Mouse (Mus musculus) neural tube, embryonic 14.5 days (tissue): Measurements from ENCODE around the gene Myo18a. TPM values are rescaled to one million over a fixed set of nuclear protein-coding genes. Genes with fewer than 3 reads are reported as not detected.

Experiments used
- ATAC-seq: fragments of 200-750 bp; cut with Nextera tagmentation; 2 replicates; pipeline ENCODE4 v1.8.0; 2017; ENCODE audit warnings: low read depth, mild to moderate bottlenecking, moderate TSS enrichment, moderate library complexity
- H3K27ac ChIP-seq: fragments of 300-500 bp; sonication (generic); 2 replicates; pipeline ENCODE4 v1.5.1; 2014; ENCODE audit warnings: low read depth, mild to moderate bottlenecking, control low read depth, low read length, moderate library complexity, mixed read lengths
- H3K27me3 ChIP-seq: fragments of 300-500 bp; sonication (generic); 2 replicates; pipeline ENCODE4 v1.6.1; 2014; ENCODE audit warnings: low read length; ENCODE audit not compliant: control insufficient read depth, insufficient read depth
- H3K36me3 ChIP-seq: fragments of 300-500 bp; sonication (generic); 2 replicates; pipeline ENCODE4 v1.6.1; 2014; ENCODE audit warnings: low read length, mixed read lengths; ENCODE audit not compliant: control insufficient read depth, insufficient read depth
- H3K4me1 ChIP-seq: fragments of 300-500 bp; sonication (generic); 2 replicates; pipeline ENCODE4 v1.6.1; 2014; ENCODE audit warnings: low read length; ENCODE audit not compliant: control insufficient read depth, insufficient read depth
- H3K4me2 ChIP-seq: fragments of 300-500 bp; sonication (generic); 2 replicates; pipeline ENCODE4 v1.6.1; 2014; ENCODE audit warnings: mild to moderate bottlenecking, low read depth, low read length, control low read depth
- H3K4me3 ChIP-seq: fragments of 300-500 bp; sonication (generic); 2 replicates; pipeline ENCODE4 v1.5.1; 2014; ENCODE audit warnings: low read depth, low read length, control low read depth, mixed read lengths
- H3K9ac ChIP-seq: fragments of 300-500 bp; sonication (generic); replicated peaks from 2 replicates; pipeline ENCODE4 v1.6.1; 2014; ENCODE audit warnings: low read depth, mild to moderate bottlenecking, control low read depth, low read length, mixed read lengths
- H3K9me3 ChIP-seq: fragments of 300-500 bp; sonication (generic); 2 replicates; pipeline ENCODE4 v1.6.1; 2016; ENCODE audit warnings: low read length; ENCODE audit not compliant: control insufficient read depth
- WGBS: fragments of 180-500 bp; shearing (Covaris S2); extraction: QIAGEN DNeasy Blood & Tissue Kit; methylation state at CpG from one replicate; pipeline ENCODE4 v1.1.7; 2014; 5-methylcytosine and 5-hydroxymethylcytosine counted together
- polyA plus RNA-seq: library from polyadenylated mRNA; unstranded; fragments of >200 nt; fragmentation: Nextera tagmentation; extraction: Ambion mirVana; gene quantifications from 2 replicates; pipeline ENCODE4 v1.2.1, GENCODE M21; 2014

The Myo18a gene
- polyA plus RNA-seq, 1 experiment from 2014 or later, result 35.7 TPM

- H3K4me3 ChIP-seq, result no peak overlapping the region
- no peak overlapping the region for H3K4me2 ChIP-seq
- peak overlapping the region; percentile 46; the same call in 1 of the 2 replicates for H3K27ac ChIP-seq
- peaks cover 41% of the 10 kb centered on the region for H3K36me3 ChIP-seq
- peaks cover 40% of the 10 kb centered on the region for H3K4me1 ChIP-seq
- no peaks in the 10 kb centered on the region for H3K9me3 ChIP-seq
- H3K9ac ChIP-seq, result no peak overlapping the region
- no peak for ATAC-seq
- 26% methylated on average over 5 of the region's 5 CpGs for WGBS
- H3K27me3 ChIP-seq, result no peaks in the 10 kb centered on the region
Observed at GRCm38 (mm10) chr11:77848131-77848530, 85.1 kb downstream of the Myo18a start.

DNA sequence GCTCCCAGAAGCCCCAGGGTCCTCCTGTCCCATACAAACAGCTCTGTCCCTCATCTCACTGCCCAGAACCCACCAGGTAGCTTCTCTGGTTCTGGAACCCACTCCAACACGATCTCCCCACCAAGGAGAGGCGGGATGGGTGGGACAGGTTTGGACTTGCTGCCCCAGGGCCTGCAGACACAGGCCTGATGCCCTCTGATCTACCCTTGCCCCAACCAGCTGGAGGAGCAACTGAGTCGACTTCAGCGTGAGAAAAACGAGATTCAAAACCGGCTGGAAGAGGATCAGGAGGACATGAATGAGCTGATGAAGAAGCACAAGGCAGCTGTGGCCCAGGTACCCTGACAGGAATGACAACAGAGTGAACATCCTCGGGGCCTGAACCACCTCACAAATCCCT lies 86.1 kb downstream of the Myo18a start:
- no peak for ATAC-seq
- H3K36me3 ChIP-seq, result peaks cover 39% of the 10 kb centered on the region
- H3K4me3 ChIP-seq, result no peak overlapping the region

GRCm38 (mm10) chr11:77850401-77851244 lies 87.6 kb downstream of the Myo18a start:
- Histone ChIP-seq H3K4me2 (no peak overlapping the region; the same call in 1 of the 2 replicates), H3K27ac (peak overlapping the region; percentile 82), H3K4me1 (peaks cover 50% of the 10 kb centered on the region), H3K36me3 (peaks cover 34% of the 10 kb centered on the region), H3K27me3 (no peaks in the 10 kb centered on the region), H3K4me3 (no peak overlapping the region), H3K9ac (no peak overlapping the region), H3K9me3 (no peaks in the 10 kb centered on the region)
- WGBS, result 35% methylated on average over 24 of the region's 24 CpGs
- ATAC-seq, result peak; percentile 81

More for the DNA sequence above, 86.1 kb downstream of the Myo18a start:
- peaks cover 35% of the 10 kb centered on the region for H3K4me1 ChIP-seq
- WGBS, result 83% methylated on average over 7 of the region's 7 CpGs
- no peaks in the 10 kb centered on the region for H3K9me3 ChIP-seq
- peak overlapping the region; percentile 28; the same call in 1 of the 2 replicates for H3K27ac ChIP-seq
- no peak overlapping the region for H3K9ac ChIP-seq
- H3K27me3 ChIP-seq, result no peaks in the 10 kb centered on the region
- no peak overlapping the region for H3K4me2 ChIP-seq

GRCm38 (mm10) chr11:77851483-77852010 lies 88.5 kb downstream of the Myo18a start:
- WGBS, result 59% methylated on average over 6 of the region's 6 CpGs
- Histone ChIP-seq H3K27me3 (no peaks in the 10 kb centered on the region), H3K36me3 (peaks cover 25% of the 10 kb centered on the region), H3K4me1 (peaks cover 58% of the 10 kb centered on the region), H3K4me3 (no peak overlapping the region), H3K4me2 (no peak overlapping the region), H3K9ac (no peak overlapping the region), H3K9me3 (no peaks in the 10 kb centered on the region), H3K27ac (peak overlapping the region; percentile 82)
- no peak for ATAC-seq

DNA sequence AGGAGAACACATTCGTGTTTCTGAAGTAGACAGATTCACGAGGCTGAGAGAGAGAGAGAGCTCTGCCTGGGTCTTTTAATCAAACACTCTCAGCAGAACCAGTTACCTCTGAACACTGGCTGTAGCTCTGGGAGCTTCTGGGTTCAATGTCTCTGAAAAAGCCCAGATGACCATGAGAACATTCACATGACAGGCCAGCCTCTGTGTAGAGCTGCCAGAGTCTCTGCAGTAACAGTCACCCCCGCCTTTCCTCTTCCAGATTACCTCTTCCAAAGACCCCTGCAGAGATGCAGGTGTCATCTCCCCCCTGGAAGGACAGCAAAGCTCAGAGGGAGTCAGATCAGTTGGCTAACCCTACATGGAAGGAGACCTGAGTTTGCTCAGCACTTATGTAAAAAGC lies 89.1 kb downstream of the Myo18a start:
- H3K27ac ChIP-seq, result peak overlapping the region; percentile 82; the same call in 1 of the 2 replicates
- WGBS, result 59% methylated on average over 3 of the region's 3 CpGs
- H3K36me3 ChIP-seq, result peaks cover 18% of the 10 kb centered on the region
- H3K4me3 ChIP-seq, result no peak overlapping the region
- no peaks in the 10 kb centered on the region for H3K9me3 ChIP-seq
- no peak for ATAC-seq
- H3K4me2 ChIP-seq, result no peak overlapping the region
- H3K9ac ChIP-seq, result no peak overlapping the region
- H3K4me1 ChIP-seq, result peaks cover 65% of the 10 kb centered on the region
- H3K27me3 ChIP-seq, result no peaks in the 10 kb centered on the region

DNA sequence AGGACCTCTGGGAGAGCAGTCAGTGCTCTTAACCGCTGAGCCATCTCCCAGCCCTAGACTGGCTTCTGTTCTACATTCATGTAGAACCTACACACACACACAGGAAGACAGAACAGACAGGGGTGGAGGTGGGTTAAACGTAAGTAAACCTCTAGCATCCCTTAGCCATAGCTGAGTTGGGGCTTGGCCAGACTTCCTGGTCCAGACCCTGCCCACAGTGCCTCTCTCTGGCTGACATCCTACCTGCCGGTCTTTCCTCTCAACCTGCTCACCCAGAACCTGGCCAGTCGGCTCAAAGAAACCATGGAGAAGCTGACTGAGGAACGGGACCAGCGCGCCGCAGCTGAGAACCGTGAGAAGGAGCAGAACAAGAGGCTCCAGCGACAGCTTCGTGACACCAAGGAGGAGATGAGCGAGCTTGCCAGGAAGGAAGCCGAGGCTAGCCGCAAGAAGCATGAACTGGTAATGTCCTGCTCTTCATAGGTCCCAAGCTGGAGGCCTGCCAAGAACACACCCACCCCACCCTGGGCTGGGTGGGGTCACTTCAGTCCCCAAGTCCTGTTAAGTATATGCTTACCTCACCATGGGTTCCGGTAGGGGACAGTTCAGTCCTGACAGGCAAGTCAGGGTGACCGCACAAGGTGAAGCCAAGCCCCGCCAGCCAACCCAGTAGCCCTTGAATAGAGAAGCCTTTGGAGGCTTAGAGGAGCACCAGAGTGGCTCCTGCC lies 90.1 kb downstream of the Myo18a start:
- H3K36me3 ChIP-seq, result peaks cover 19% of the 10 kb centered on the region

DNA sequence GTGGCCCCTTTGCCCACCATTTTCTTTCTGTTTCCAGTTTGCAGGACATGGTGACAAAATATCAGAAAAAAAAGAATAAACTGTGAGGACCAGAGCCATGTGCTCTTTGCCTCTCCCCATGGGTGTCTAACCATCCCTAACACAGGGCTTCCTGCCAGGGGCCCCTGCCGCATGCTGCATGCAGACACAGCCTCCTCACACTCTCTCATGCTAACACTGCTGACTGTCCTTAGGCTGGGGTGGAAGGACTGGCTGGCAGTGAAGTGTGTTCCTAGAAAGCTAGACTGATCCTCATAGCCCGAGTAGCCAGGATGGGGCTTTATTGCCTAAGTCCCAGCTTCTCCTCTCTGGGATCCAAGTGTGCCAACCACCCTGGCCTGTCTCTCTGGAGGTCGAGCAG lies 91.6 kb downstream of the Myo18a start:
- ATAC-seq, result no peak
- no peaks in the 10 kb centered on the region for H3K9me3 ChIP-seq
- H3K36me3 ChIP-seq, result peaks cover 18% of the 10 kb centered on the region
- no peaks in the 10 kb centered on the region for H3K27me3 ChIP-seq
- H3K4me1 ChIP-seq, result peaks cover 63% of the 10 kb centered on the region
- H3K27ac ChIP-seq, result peak overlapping the region; percentile 55
- no peak overlapping the region for H3K9ac ChIP-seq
- 55% methylated on average over 3 of the region's 3 CpGs for WGBS
- H3K4me2 ChIP-seq, result no peak overlapping the region
- no peak overlapping the region for H3K4me3 ChIP-seq

More for the DNA sequence above, 90.1 kb downstream of the Myo18a start:
- Histone ChIP-seq H3K27ac (peak overlapping the region; percentile 41; the same call in 1 of the 2 replicates), H3K4me1 (peaks cover 61% of the 10 kb centered on the region), H3K27me3 (no peaks in the 10 kb centered on the region), H3K9ac (no peak overlapping the region), H3K4me3 (no peak overlapping the region), H3K4me2 (no peak overlapping the region), H3K9me3 (no peaks in the 10 kb centered on the region)
- WGBS, result 91% methylated on average over 17 of the region's 17 CpGs
- ATAC-seq, result no peak

DNA sequence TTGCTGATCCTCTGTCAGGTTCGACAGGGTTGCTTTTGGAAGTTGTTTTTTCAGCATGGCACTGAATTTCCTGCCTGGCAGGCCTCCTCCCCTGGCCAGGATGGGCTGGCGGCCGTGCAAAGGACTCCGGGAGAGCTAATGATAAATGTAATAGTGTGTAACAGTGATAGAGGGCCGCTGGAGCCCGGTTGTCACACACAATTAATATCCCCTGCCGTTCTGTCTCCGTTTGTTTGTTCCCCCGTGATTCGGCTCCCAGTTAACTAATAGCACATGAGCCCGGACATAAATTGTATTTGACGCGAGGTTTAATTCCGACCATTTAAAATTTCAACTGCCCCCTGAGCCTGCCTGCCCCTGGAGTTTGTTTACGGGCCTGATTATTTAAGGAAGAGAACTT lies 92.3 kb downstream of the Myo18a start:
- 0 out of 2 replicates have a peak overlapping the region, but pooled peaks have one; percentile 22 for H3K9ac ChIP-seq
- H3K27ac ChIP-seq, result peak overlapping the region; percentile 55
- 11% methylated on average over 15 of the region's 15 CpGs for WGBS
- no peaks in the 10 kb centered on the region for H3K9me3 ChIP-seq
- H3K36me3 ChIP-seq, result peaks cover 26% of the 10 kb centered on the region
- ATAC-seq, result no peak
- H3K4me1 ChIP-seq, result peaks cover 58% of the 10 kb centered on the region
- no peaks in the 10 kb centered on the region for H3K27me3 ChIP-seq
- no peak overlapping the region for H3K4me2 ChIP-seq
- no peak overlapping the region for H3K4me3 ChIP-seq
